Mouse (Mus musculus) CD4-positive, CD25-positive, alpha-beta regulatory T cell, adult 4 months (primary cell): ENCODE data around the gene Il2ra. TPM values are rescaled to one million over a fixed set of nuclear protein-coding genes. Genes with fewer than 3 reads are reported as not detected.
A peak's percentile ranks its signal among the peaks of the same experiment; 100 is the strongest.
"Not testable (repeated sequence)": the region's sequence is repeated elsewhere in the genome, so short reads cannot be mapped to it uniquely, and the experiment has no call there.

Source experiments
- ATAC-seq: one replicate; pipeline ENCODE4 v1.8.0; 2017
- polyA plus RNA-seq, 2 experiments: library from polyadenylated mRNA; unstranded; fragments of 100-300 nt; shearing (Covaris generic); gene quantifications; one replicate each; pipeline ENCODE4 v1.2.1; 2017

Il2ra gene
- 100 to 1,000 TPM; 347 to 420 TPM for polyA plus RNA-seq

GRCm38 (mm10) chr2:11642451-11642941 is at the start of gene Il2ra:
Gene Il2ra (plus strand): TSS chr2:11642807.
- peak; percentile 71 for ATAC-seq

- no peak for ATAC-seq
These were observed 45.9 kb upstream of the Il2ra start for GRCm38 (mm10) chr2:11596690-11597089.

- ATAC-seq = no peak
These were observed 44.7 kb upstream of the Il2ra start for GRCm38 (mm10) chr2:11597906-11598305.

GRCm38 (mm10) chr2:11601795-11602194 is 40.8 kb upstream of the Il2ra start:
- no peak for ATAC-seq

GRCm38 (mm10) chr2:11602506-11603489 is 39.8 kb upstream of the Il2ra start:
- ATAC-seq = peak; percentile 98

GRCm38 (mm10) chr2:11604053-11604452 is 38.6 kb upstream of the Il2ra start, which contains the start of gene Rbm17:
Gene Rbm17 (minus strand): TSS chr2:11604153.
- no peak for ATAC-seq

GRCm38 (mm10) chr2:11604911-11605310 is 37.7 kb upstream of the Il2ra start:
- ATAC-seq = no peak

- not testable (repeated sequence) for ATAC-seq
These were observed 35.9 kb upstream of the Il2ra start for GRCm38 (mm10) chr2:11606718-11607117.

GRCm38 (mm10) chr2:11612939-11613338 is 29.7 kb upstream of the Il2ra start:
- ATAC-seq = not testable (repeated sequence)

- ATAC-seq = peak; percentile 33
These were observed 25.8 kb upstream of the Il2ra start for GRCm38 (mm10) chr2:11616846-11617245.

GRCm38 (mm10) chr2:11619598-11619997 is 23.0 kb upstream of the Il2ra start:
- peak; percentile 45 for ATAC-seq

- ATAC-seq = no peak
These were observed 19.4 kb upstream of the Il2ra start for GRCm38 (mm10) chr2:11623173-11623572.

- ATAC-seq = peak; percentile 19
These were observed 18.9 kb upstream of the Il2ra start for GRCm38 (mm10) chr2:11623726-11624125.

- peak; percentile 51 for ATAC-seq
These were observed 16.7 kb upstream of the Il2ra start, which contains the start of gene Gm17490 for GRCm38 (mm10) chr2:11625890-11626289. Gene Gm17490 (minus strand): TSS chr2:11626264.

GRCm38 (mm10) chr2:11635035-11635434 is 7.6 kb upstream of the Il2ra start:
- peak; percentile 55 for ATAC-seq

- ATAC-seq = peak; percentile 46
These were observed 7.0 kb upstream of the Il2ra start for GRCm38 (mm10) chr2:11635471-11636137.

GRCm38 (mm10) chr2:11636138-11636480 is 6.5 kb upstream of the Il2ra start:
- ATAC-seq = peak; percentile 60

GRCm38 (mm10) chr2:11637115-11637514 is 5.5 kb upstream of the Il2ra start:
- ATAC-seq = peak; percentile 42

- no peak for ATAC-seq
These were observed 1.4 kb downstream of the Il2ra start for GRCm38 (mm10) chr2:11644057-11644456.

GRCm38 (mm10) chr2:11645297-11645696 is 2.7 kb downstream of the Il2ra start:
- peak; percentile 38 for ATAC-seq

GRCm38 (mm10) chr2:11651476-11651875 is 8.9 kb downstream of the Il2ra start:
- peak; percentile 19 for ATAC-seq

- ATAC-seq = no peak
These were observed 9.6 kb downstream of the Il2ra start for GRCm38 (mm10) chr2:11652196-11652595.

GRCm38 (mm10) chr2:11652780-11653179 is 10.2 kb downstream of the Il2ra start:
- ATAC-seq = no peak
